Mouse (Mus musculus) right cerebral cortex, postnatal 25 days (tissue): Measurements from ENCODE around the gene Sdhaf4.

ENCODE experiments used
- DNase-seq: peaks from one replicate; pipeline ENCODE4 v3.0.0; 2022

Sdhaf4 gene

GRCm38 (mm10) chr1:23953921-23954320, 51.5 kb downstream of the Sdhaf4 start:
- DNase-seq, result peak; percentile 31

- no peak for DNase-seq
These were observed 56.4 kb downstream of the Sdhaf4 start for GRCm38 (mm10) chr1:23948778-23949699.

DNA sequence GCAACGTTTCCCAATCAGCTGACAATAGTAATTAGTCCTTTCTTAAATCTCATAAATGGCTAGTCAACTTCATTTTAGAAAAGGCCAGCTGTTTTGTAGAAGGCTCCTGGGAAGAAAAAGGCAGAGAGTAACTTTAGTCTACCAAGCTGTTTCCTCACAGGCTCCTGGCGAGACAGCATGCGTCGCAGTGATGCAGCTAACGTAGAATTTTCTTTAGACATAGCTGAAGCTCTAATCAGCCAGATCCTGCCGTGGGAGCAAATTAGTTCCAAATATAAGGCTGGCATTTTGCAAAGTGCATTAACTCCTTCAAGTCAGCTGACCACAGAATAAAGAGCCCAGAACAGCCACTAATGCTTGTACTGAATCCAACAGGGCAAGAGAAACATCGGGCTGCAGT, 57.2 kb downstream of the Sdhaf4 start:
- DNase-seq, result peak; percentile 11
